Mouse (Mus musculus) spleen, postnatal 10 days (tissue): ENCODE results near the gene Fam117b.

Experiments used
- DNase-seq, 2 experiments: peaks; one replicate each; pipeline ENCODE4 v3.0.0; 2021 to 2022; ENCODE audit warnings: low spot score in 2 of 2

The Fam117b gene

DNA sequence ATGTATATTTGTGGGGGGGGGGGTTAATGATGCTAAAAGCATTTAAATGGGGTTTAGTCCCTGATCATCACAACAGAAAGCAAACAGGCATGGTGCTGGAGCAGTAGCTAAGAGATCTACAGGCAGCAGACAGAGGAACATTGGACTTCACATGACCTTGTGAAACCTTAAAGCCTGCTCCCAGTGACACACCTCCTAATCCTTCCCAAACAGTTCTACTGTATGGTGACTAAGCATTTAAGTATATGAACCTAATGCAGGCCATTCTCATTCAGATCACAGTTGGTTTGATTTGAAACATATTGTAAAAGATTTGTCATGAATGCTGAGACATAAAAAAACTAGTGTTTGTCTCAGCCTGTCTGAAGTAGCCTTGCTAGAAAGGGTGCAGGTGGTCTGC is 73.8 kb downstream of the Fam117b start:
- no peak for DNase-seq

DNA sequence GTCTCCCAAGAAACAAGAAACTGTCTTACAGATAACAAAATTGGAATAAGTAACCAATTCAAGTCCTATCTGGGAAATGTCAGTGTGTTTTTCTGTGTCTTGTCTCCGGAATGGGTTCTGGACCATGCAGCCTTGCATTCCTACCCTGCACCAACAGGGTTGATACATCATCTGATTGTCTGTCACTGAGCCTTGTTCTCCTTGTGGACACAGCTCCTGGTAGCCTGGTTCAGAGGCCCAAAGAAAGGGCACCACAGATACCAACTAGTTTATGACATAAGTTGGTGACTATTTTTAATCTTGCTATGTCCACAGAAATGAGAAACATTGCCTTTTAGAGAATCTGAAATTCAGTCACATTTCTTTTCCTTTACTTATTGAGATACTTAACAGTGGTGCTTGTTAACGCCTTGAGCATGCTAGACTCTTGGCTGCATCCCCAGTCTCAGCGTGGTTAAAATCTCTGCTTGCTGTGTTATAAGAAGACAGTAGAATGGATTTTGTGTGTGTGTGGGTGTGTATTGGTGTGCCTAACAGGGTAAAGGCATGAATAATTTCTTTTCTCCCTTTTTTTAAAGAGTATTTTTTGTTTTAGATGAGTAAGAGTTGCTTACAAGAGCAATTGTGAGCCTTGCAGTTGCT is 74.7 kb downstream of the Fam117b start:
- no peak for DNase-seq

DNA sequence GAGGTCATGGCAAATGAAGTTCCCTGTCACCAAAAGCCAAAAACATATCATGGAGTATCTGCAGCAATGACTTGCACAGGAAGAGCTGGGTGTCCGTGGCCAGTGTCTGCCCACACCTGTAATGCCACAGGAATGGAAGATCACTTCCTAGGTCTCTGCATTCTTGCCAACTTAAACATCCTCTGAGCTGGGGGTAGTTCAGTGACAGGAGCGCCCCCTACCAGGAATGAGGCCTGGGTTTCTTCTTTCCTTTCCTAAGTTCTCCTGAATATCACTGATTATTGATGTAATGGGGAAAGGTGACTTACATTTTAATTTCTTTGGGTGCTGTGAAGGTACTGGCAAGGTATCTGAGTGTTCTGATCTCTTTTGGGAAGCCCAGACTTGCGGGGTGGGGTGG is 82.8 kb downstream of the Fam117b start:
- no peak for DNase-seq

DNA sequence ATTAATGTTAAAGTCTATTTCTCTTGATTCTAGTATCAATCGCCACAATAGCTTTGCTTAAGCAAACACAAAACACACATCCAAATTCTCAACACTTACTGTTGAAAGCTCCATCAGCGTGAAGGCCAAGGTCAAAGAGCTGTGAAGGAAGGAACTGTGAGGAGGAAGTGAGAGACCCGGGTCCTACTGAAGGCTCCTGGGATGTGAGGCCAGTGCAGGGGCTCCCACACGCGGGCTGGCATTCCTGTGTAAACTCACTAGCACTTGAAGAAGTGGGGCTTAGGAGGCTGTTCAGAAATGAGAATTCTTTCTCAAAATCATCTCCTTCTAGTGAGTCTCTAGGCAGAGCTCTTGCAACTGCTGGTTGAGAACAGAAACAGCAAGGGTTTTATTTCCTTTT is 84.5 kb downstream of the Fam117b start:
- no peak for DNase-seq

DNA sequence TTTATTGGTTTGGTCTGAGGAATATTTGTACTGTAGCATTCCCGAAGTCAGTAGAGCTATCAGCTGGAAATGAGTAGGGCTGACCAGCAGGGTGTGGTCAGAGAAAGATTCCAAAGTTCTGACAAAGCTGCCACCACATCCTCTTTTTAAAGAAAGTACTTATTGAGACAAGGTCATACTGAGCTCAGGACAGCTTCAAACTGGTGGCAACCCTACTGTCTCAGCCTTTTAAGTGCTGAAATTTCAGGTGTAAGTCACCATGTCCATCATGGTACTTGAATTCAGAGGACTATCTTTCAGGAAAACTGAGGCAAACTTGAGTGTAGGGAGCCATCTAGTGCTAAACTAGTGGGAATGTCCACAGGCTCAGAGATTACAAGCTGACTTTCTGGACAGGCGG is 87.5 kb downstream of the Fam117b start:
- DNase-seq, result no peak

DNA sequence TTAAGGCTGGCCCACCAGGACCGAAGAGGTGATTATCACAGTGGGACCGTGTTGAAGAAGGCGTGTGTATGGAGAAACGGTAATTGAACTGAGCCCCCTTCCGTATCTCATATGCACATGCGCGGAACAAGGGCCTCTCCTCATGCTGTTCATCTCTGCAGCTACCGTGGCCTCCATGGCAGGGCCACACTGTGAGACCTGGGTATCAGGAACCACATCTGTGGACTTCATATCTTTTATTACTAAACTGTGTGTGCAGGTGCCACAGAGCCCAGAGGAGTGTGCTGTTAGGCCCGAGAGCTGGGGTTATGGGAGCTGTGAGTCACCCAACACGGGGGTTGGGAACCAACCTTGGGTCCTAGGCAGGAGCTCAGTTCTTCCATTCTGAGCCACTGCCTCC is 94.5 kb downstream of the Fam117b start:
- DNase-seq, result no peak

DNA sequence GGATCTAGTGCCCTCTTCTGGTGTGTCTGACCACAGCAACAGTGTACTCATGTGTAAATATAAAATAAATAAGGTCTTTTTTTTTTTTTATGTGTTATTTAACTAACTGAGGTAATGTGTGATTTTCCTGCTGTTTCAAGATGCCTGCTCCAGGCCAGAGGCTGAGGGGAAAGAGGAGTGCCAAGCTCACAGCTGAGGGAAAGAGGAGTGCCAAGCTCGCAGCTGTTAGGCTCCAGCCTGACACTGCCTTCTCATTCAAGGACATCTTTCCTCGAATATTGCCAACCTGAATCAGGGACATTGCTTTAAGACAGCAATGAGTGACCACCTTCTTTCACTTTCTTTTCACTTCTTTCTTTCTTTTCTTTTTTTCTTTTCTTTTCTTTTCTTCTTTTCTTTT is 95.9 kb downstream of the Fam117b start:
- DNase-seq, result no peak

DNA sequence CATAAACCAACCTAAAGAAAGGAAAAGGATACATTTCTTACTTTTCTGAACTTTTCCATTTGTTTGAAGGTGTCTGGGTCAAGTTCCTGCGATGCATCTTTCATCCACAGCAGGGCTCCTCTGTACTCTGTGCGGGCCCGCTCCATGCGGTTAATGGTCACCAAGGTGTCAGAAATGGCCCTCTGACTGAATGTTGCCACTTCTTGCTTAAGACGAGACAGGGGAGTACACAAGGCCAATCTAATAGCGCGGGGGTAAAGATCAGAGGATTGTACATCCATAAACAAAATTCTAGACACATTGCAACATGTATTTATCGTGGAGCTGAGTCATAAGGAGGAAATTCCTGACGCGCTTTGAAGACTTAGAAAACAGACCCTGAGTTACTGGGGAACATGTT is 101.0 kb downstream of the Fam117b start:
- no peak for DNase-seq

DNA sequence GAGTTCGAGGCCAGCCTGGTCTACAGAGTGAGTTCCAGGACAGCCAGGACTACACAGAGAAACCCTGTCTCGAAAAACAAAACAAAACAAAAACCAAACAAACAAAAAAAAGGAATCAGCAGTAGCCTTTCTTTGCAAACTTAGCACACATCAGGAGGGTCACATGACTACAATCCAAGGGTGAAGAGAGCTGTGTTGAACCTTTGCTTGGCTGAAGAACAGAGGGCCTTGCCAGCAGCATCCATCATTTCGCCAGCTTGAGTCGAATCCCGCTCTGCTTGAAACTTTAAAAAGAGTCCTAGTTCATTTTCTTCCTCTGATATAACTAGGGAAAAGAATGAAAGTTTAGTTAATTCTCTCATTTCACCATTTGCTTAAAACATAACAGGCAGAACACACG is 102.7 kb downstream of the Fam117b start:
- no peak for DNase-seq

DNA sequence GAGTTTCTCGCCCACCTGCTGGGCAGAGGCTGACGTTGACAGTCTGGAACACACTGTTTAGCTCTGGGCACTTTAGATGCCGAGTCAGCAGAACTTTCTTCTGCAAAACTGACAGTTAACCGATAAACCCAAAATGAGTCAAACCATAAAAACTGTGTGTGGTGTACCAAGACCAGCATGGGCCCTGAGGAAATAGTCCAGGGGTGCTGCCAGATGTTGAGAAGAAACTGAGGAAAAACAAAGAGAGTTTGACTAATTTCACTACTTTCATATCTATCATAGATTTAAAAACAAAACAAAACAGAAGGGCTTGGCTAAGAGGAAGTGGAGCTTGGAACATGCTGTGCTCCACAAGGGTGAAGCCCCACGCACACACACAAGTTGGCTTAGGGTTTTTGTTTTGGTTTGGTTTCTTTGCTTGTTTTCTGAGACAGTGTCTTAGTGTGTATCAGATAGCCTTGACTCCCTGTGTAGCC is 103.4 kb downstream of the Fam117b start:
- DNase-seq, result no peak

DNA sequence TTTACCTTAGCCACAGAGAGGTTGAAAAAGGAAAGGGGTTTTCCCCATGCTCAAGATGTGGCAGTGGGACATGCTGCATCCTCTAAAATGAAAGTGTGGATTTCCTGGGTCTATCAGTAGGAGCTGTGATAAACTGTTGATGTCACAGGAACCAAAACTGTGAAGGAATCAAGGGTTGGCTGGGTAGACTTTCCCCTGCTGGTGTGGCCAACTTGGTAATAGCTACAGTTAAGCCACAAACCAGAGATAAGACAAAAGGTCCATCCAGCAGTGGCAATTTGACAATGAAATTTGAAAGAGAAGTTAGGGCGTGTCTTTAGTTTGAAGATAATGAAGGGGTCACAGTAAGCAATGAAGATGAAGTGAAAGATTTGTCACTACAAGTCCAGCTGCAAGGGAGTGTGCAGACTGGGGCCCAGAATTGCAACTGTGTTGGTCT is 104.2 kb downstream of the Fam117b start:
- no peak for DNase-seq
